Mouse (Mus musculus): Measurements from ENCODE around the gene Zfp341. TPM values are rescaled to one million over a fixed set of nuclear protein-coding genes. Genes with fewer than 3 reads are reported as not detected.

Zfp341 gene
- total and polyA plus RNA-seq, 3 experiments: 2.0 to 6.3 TPM; not detected in 1

GRCm38 (mm10) chr2:154577744-154578067, 35.4 kb upstream of the Zfp341 start:
- no peaks in the 10 kb centered on the region for H3K9me3 ChIP-seq (replicated peaks; ENCODE audit: insufficient read depth, low read length)
- no peak overlapping the region for H3K27ac ChIP-seq (ENCODE audit: control insufficient read depth, low read depth, low read length)
- H3K9ac ChIP-seq (ENCODE audit: control insufficient read depth, low read depth, low read length, poor library complexity, severe bottlenecking): no peak overlapping the region
- no peaks in the 10 kb centered on the region for H3K27me3 ChIP-seq (ENCODE audit: control insufficient read depth in 1 of 2, insufficient read depth in 2 of 2, low read length in 2 of 2)
- TF ChIP-seq TBP (IDR thresholded peaks at IDR 0.05; ENCODE audit: low read depth, low read length) (no peak), MAFK (IDR thresholded peaks at IDR 0.05; ENCODE audit: borderline replicate concordance, low read depth, low read length) (no peak), ZNF384 (IDR thresholded peaks at IDR 0.05; ENCODE audit: low read depth, low read length) (no peak), EP300 (IDR thresholded peaks at IDR 0.05; ENCODE audit: low read depth in 1 of 2, low read length in 2 of 2) (no peak), RCOR1 (IDR thresholded peaks at IDR 0.05; ENCODE audit: low read depth, low read length) (no peak), CHD1 (IDR thresholded peaks at IDR 0.05; ENCODE audit: low read depth, low read length) (no peak), KAT2A (conservative IDR thresholded peaks at IDR 0.05; ENCODE audit: low read depth, low read length) (no peak), MYC (IDR thresholded peaks at IDR 0.05; ENCODE audit: low read depth, low read length) (no peak), E2F4 (IDR thresholded peaks at IDR 0.05; ENCODE audit: borderline replicate concordance, low read depth, low read length) (no peak), SMC3 (IDR thresholded peaks at IDR 0.05; ENCODE audit: low read depth, low read length) (no peak), POLR2AphosphoS2 (IDR thresholded peaks at IDR 0.05; ENCODE audit: low read length) (no peak), UBTF (IDR thresholded peaks at IDR 0.05; ENCODE audit: borderline replicate concordance, insufficient read depth, low read depth, low read length) (no peak), MXI1 (IDR thresholded peaks at IDR 0.05; ENCODE audit: low read depth, low read length) (no peak), POLR2AphosphoS5 (IDR thresholded peaks at IDR 0.05; ENCODE audit: borderline replicate concordance, low read depth, low read length) (no peak), SIN3A (IDR thresholded peaks at IDR 0.05; ENCODE audit: low read length) (no peak), NRF1 (IDR thresholded peaks at IDR 0.05; ENCODE audit: insufficient read depth, low read depth, low read length, poor library complexity, severe bottlenecking) (no peak), MEF2A (IDR thresholded peaks at IDR 0.05; ENCODE audit: extremely low read depth, insufficient replicate concordance, low read depth, low read length, poor library complexity, severe bottlenecking) (no peak)
- no peaks in the 10 kb centered on the region for H3K79me2 ChIP-seq (ENCODE audit: control insufficient read depth, insufficient read depth, low read length, poor library complexity)
- DNase-seq (ENCODE audit: low read depth, low spot score): no peak
- no peak overlapping the region for H3K4me3 ChIP-seq (ENCODE audit: control insufficient read depth in 1 of 2, insufficient read depth in 1 of 2, low read depth in 2 of 2, low read length in 2 of 2)
- peaks cover 0 to 1% of the 10 kb centered on the region in 2 experiments; a peak in 2 of 4 replicates for H3K36me3 ChIP-seq (ENCODE audit: control insufficient read depth in 1 of 2, insufficient read depth in 2 of 2, low read length in 2 of 2)
- H3K4me1 ChIP-seq (ENCODE audit: control insufficient read depth in 1 of 2, insufficient read depth in 2 of 2, low read length in 2 of 2): peaks cover 0 to 3% of the 10 kb centered on the region in 2 experiments; a peak in 2 of 4 replicates

DNA sequence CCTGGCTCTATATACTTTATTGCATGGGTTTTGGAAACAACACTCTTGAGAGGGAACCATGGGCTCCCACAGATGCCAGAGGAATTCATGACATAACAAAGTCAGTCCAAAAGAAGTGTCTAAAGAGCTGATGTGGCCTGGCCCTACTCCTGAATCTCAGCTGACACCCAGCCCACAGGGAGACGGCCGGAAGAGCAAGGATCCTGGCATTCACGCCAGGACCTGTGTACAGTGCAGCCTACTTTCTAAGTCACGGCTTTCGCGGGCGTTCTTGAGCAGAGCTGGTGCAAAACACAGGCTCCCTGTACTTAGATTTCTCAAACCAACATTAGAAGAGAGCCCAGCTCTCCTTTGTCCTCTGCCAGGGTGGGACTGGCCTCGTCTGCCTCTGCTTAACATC, 32.5 kb upstream of the Zfp341 start:
- H3K27ac ChIP-seq (ENCODE audit: control insufficient read depth, low read depth, low read length): no peak overlapping the region
- H3K36me3 ChIP-seq (ENCODE audit: control insufficient read depth in 1 of 2, insufficient read depth in 2 of 2, low read length in 2 of 2): peaks cover 0 to 14% of the 10 kb centered on the region in 2 experiments; a peak in 2 of 4 replicates
- no peaks in the 10 kb centered on the region for H3K79me2 ChIP-seq (ENCODE audit: control insufficient read depth, insufficient read depth, low read length, poor library complexity)
- H3K9me3 ChIP-seq (replicated peaks; ENCODE audit: insufficient read depth, low read length): no peaks in the 10 kb centered on the region
- TF ChIP-seq TBP (IDR thresholded peaks at IDR 0.05; ENCODE audit: low read depth, low read length) (no peak), E2F4 (IDR thresholded peaks at IDR 0.05; ENCODE audit: borderline replicate concordance, low read depth, low read length) (no peak), BHLHE40 (IDR thresholded peaks at IDR 0.05; ENCODE audit: borderline replicate concordance, low read depth, low read length) (no peak), NRF1 (IDR thresholded peaks at IDR 0.05; ENCODE audit: insufficient read depth, low read depth, low read length, poor library complexity, severe bottlenecking) (no peak), CHD2 (IDR thresholded peaks at IDR 0.05; ENCODE audit: low read length) (no peak), ZNF384 (IDR thresholded peaks at IDR 0.05; ENCODE audit: low read depth, low read length) (no peak), ZMIZ1 (IDR thresholded peaks at IDR 0.05; ENCODE audit: low read depth, low read length) (no peak), MYC (IDR thresholded peaks at IDR 0.05; ENCODE audit: low read depth, low read length) (no peak), USF2 (IDR thresholded peaks at IDR 0.05; ENCODE audit: borderline replicate concordance in 1 of 2, insufficient read depth in 1 of 2, low read depth in 1 of 2, low read length in 2 of 2) (no peak), CHD1 (IDR thresholded peaks at IDR 0.05; ENCODE audit: low read depth, low read length) (no peak), POLR2AphosphoS5 (IDR thresholded peaks at IDR 0.05; ENCODE audit: borderline replicate concordance, low read depth, low read length) (no peak), EP300 (IDR thresholded peaks at IDR 0.05; ENCODE audit: low read depth in 1 of 2, low read length in 2 of 2) (no peak), MXI1 (IDR thresholded peaks at IDR 0.05; ENCODE audit: low read depth, low read length) (no peak)
- H3K9ac ChIP-seq (ENCODE audit: control insufficient read depth, low read depth, low read length, poor library complexity, severe bottlenecking): no peak overlapping the region
- DNase-seq (ENCODE audit: low read depth, low spot score): no peak
- no peaks in the 10 kb centered on the region for H3K27me3 ChIP-seq (ENCODE audit: control insufficient read depth in 1 of 2, insufficient read depth in 2 of 2, low read length in 2 of 2)
- H3K4me3 ChIP-seq (ENCODE audit: control insufficient read depth in 1 of 2, insufficient read depth in 1 of 2, low read depth in 2 of 2, low read length in 2 of 2): no peak overlapping the region
- peaks cover 12 to 16% of the 10 kb centered on the region in 2 experiments for H3K4me1 ChIP-seq (ENCODE audit: control insufficient read depth in 1 of 2, insufficient read depth in 2 of 2, low read length in 2 of 2)
